Mouse (Mus musculus): ENCODE data around the gene Ube2u. TPM values are rescaled to one million over a fixed set of nuclear protein-coding genes. Genes with fewer than 3 reads are reported as not detected.

Ube2u gene
- polyA plus RNA-seq, 1 experiment = not detected

DNA sequence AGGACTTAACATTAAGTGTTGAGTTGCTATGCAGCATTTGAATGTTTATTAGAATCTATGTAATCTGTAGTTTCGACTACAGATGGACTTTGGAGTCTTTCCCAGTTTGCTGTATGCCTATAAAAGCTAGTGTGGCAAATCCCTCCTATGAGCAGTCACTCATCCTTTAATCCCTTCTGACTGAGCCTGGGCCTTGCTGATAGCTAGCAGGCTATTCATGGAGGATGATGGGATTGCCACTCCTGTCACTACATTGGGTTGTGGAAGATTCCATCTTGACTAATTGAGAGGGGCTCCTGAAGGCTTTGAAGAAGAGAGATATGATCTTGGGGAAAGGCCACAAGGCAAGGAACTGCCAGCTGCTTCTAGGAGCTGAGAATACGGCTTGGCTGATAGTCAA lies 74.6 kb downstream of the Ube2u start:
- Histone ChIP-seq H3K4me3 (replicated peaks; ENCODE audit: insufficient read depth, low read depth, low read length) (no peak overlapping the region), H3K27me3 (ENCODE audit: control insufficient read depth, insufficient read depth, low read length) (no peaks in the 10 kb centered on the region), H3K27ac (ENCODE audit: insufficient read depth, low read length) (no peak overlapping the region), H3K4me1 (ENCODE audit: control insufficient read depth, insufficient read depth, low read length) (no peaks in the 10 kb centered on the region)
- DNase-seq = no peak
- 68% methylated on average over 2 of the region's 2 CpGs for WGBS
- TF ChIP-seq POLR2A (IDR thresholded peaks at IDR 0.05; ENCODE audit: borderline replicate concordance, insufficient read depth, low read length) = no peak
- no peak for TF ChIP-seq CTCF (IDR thresholded peaks at IDR 0.05; ENCODE audit: borderline replicate concordance, insufficient read depth, low read depth, low read length)

DNA sequence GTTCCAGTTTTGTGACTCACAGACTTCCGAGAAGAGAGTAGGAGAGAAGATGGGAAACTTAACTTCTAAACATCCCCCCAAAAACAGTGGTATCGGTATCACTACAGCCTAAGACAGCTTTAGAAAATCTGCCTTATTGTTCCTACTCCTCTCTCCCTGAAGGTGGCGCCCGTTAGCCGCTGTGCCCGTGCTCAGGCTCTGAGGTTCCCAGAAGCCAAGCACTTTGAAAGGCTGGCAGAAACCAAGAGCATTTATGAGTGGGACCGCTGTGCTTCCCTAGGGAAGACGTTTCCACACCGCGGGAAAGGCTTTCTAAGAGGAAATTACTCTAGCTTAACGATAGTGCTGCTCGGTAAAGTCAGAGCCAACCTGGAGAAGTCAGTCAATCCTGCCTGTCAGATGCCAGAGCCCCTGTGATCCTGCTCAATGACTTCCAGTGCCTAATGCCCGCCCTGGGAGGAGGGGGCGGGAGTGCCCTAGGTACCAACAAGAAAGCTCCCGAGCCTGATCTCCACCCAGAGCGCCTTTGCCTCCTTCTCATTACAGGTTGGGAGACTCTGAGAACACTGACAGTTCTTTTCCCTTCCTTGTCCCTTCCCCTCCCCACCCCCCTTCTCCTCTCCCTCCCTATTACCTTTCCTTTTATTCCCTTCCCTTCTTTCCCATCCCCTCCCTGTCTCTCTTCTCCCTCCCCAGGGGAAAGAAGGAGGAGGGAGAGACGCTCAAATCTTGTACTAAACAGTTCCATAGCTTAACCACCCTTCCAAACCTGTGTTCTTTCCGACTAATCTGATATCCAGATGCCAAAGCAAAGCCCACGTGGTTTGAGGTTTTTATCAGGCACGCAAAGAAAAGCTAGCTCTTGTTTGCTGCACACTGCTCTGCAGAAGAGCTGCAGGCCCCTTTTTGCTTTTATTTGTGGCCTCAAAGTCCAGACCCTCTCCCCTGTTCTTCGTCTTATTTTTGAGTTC lies 109.9 kb downstream of the Ube2u start:
- H3K4me3 ChIP-seq (replicated peaks; ENCODE audit: insufficient read depth, low read depth, low read length) = no peak overlapping the region
- H3K4me1 ChIP-seq (ENCODE audit: control insufficient read depth, insufficient read depth, low read length) = no peaks in the 10 kb centered on the region
- no peak overlapping the region for H3K27ac ChIP-seq (ENCODE audit: insufficient read depth, low read length)
- 5% methylated on average over 21 of the region's 21 CpGs for WGBS
- no peaks in the 10 kb centered on the region for H3K27me3 ChIP-seq (ENCODE audit: control insufficient read depth, insufficient read depth, low read length)
- DNase-seq = peak; percentile 66 to 72
- TF ChIP-seq POLR2A (IDR thresholded peaks at IDR 0.05; ENCODE audit: borderline replicate concordance, insufficient read depth, low read length) (no peak), CTCF (IDR thresholded peaks at IDR 0.05; ENCODE audit: borderline replicate concordance, insufficient read depth, low read depth, low read length) (peak; percentile 83)

DNA sequence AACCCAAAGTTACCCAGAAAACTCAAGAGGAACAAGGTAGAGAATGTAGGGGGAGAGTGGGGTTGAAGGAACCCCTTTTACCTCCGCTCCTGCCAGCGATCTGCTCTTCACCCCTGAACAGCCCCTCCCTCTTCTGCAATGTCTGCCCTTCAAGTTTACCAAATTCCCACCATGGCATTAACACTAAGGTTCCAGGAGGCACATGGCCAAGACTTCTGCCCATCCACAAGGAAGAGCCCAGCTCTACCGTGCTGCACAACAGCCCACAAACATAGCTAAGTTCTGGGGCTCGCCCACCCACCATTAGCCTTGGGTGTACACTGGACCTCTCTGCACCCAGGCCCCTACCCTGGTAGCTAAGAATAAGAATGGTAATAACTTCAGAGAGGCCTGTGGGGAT lies 117.1 kb downstream of the Ube2u start:
- TF ChIP-seq CTCF (IDR thresholded peaks at IDR 0.05; ENCODE audit: borderline replicate concordance, insufficient read depth, low read depth, low read length) (no peak), POLR2A (IDR thresholded peaks at IDR 0.05; ENCODE audit: borderline replicate concordance, insufficient read depth, low read length) (no peak)
- Histone ChIP-seq H3K27me3 (ENCODE audit: control insufficient read depth, insufficient read depth, low read length) (no peaks in the 10 kb centered on the region), H3K4me3 (replicated peaks; ENCODE audit: insufficient read depth, low read depth, low read length) (no peak overlapping the region), H3K4me1 (ENCODE audit: control insufficient read depth, insufficient read depth, low read length) (no peaks in the 10 kb centered on the region), H3K27ac (ENCODE audit: insufficient read depth, low read length) (no peak overlapping the region)
- WGBS = 78% methylated on average over 4 of the region's 4 CpGs
- no peak for DNase-seq

DNA sequence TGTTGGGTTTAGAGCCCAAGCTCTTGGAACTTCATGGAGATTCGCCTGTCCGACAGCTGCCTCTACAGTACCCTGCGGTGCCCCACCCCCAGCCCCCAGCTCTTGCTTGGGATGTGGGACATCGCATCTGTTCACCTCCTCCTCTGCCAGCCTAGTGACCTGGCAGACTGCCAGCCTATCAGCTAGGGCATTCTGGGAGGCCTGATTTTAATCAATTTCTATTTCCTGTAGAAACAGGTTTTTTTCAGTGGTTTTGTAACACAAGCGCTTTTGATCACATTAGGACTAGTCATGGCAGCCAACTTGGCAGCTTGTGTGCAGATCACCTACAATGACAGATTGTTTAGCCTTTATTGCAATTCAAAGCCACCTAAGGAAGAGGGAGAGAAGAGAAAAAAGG lies 118.0 kb downstream of the Ube2u start:
- Histone ChIP-seq H3K27ac (ENCODE audit: insufficient read depth, low read length) (no peak overlapping the region), H3K4me3 (replicated peaks; ENCODE audit: insufficient read depth, low read depth, low read length) (no peak overlapping the region), H3K27me3 (ENCODE audit: control insufficient read depth, insufficient read depth, low read length) (no peaks in the 10 kb centered on the region), H3K4me1 (ENCODE audit: control insufficient read depth, insufficient read depth, low read length) (no peaks in the 10 kb centered on the region)
- peak; percentile 15 to 16 for DNase-seq
- no peak for TF ChIP-seq CTCF (IDR thresholded peaks at IDR 0.05; ENCODE audit: borderline replicate concordance, insufficient read depth, low read depth, low read length)
- TF ChIP-seq POLR2A (IDR thresholded peaks at IDR 0.05; ENCODE audit: borderline replicate concordance, insufficient read depth, low read length) = no peak
- 14% methylated on average over 5 of the region's 5 CpGs for WGBS

DNA sequence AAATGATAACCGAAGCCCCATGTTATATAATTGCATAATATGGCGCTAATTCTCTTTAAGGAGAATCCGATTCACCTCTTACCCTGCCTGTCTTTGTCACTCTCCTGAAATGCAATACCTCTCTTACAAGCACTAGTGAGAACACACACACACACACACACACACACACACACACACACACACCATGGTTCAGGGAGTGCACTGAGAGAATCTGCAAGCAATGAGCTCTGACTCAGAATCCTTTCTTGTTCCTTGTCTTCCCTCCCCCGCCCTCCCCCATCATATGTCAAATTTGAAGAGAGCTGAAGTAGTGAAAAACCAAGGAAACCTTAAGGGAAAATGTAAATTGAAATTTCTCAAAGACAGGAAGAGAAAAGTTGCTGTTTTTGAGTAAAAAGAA lies 118.4 kb downstream of the Ube2u start:
- 61% methylated on average over 4 of the region's 4 CpGs for WGBS
- Histone ChIP-seq H3K4me3 (replicated peaks; ENCODE audit: insufficient read depth, low read depth, low read length) (no peak overlapping the region), H3K27me3 (ENCODE audit: control insufficient read depth, insufficient read depth, low read length) (no peaks in the 10 kb centered on the region), H3K27ac (ENCODE audit: insufficient read depth, low read length) (no peak overlapping the region), H3K4me1 (ENCODE audit: control insufficient read depth, insufficient read depth, low read length) (no peaks in the 10 kb centered on the region)
- TF ChIP-seq POLR2A (IDR thresholded peaks at IDR 0.05; ENCODE audit: borderline replicate concordance, insufficient read depth, low read length) (no peak), CTCF (IDR thresholded peaks at IDR 0.05; ENCODE audit: borderline replicate concordance, insufficient read depth, low read depth, low read length) (no peak)
- no peak for DNase-seq

Measured in cerebellum, adult 2 months (tissue).